Mouse (Mus musculus) cerebellum, adult 8-10 months (tissue): ENCODE data around the gene Adtrp.

Experiments used
- DNase-seq: peaks from one replicate; pipeline ENCODE4 v3.0.0; 2022

Adtrp gene

DNA sequence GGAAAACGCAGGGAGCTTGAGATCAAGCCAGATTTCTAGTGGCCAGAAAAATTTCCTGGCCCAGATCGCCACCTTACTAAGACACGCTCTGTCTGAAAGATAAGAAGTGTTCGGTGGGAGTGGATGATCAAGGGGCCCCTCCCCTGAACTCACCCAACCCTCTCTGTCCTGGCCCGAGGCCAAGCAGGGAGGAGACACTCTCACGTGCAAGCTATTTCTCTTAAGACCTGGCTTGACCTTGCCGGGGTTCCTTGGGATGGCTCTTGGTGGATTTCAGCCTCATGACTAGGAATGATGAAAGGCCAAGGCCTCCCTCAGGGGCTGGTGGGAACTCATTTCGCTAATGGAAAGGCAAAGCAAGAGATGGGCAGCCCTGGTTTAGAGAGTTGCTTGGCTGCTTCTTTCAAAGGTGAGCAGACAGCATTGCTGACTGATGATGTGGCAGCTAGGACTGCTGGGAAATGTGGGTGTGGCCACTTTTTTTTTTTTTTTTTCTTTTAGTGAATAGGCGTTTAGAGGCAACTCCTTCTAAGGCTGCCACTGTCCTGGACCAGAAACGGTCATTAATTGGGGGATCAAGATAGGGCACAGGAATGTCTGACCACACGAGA is at the start of gene Adtrp:
Gene Adtrp (minus strand): TSS at position 169 of the 611 bp plus-strand sequence.
- no peak for DNase-seq

DNA sequence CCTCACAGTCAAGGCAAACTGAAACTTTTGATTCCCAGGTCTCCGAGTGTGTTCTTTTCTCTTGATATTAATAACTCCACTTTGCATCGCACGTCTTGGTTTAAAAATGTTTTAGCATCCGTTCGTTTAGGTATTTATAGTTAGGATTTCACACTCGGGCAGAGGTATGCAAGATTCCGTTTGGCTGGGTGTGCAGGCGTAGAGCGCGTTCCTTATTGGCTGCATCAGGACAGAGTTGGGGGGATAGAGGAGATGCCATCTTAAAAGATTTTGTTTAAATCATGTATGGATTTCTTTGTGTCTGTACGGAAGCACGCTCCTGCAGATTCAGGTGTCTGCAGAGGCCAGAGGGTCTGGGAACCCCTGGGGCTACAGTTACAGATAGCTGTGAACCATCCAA is 44.5 kb upstream of the Adtrp start:
- no peak for DNase-seq

- DNase-seq: no peak
These were observed 43.1 kb upstream of the Adtrp start for GRCm38 (mm10) chr13:41890618-41891017.

GRCm38 (mm10) chr13:41890111-41890600 is 42.7 kb upstream of the Adtrp start:
- DNase-seq: no peak

DNA sequence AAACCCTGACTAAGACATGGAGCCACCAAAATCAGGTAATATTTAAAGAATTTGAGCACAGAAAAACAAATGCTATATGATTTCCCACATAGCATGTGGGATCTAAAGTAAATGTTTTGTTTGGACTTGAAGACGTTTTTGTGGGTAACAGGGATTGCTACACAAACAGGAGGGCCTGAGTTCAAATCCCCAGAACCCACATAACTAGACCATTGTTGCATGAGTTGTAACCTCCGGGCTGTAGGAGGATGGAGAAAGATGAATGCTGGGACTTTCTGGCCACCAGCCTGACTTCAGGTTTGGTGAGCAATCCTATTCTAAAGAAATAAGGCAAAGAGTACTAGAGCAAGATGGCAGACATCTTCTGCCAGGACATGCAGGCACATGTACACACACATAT is 41.2 kb upstream of the Adtrp start:
- DNase-seq: no peak

DNA sequence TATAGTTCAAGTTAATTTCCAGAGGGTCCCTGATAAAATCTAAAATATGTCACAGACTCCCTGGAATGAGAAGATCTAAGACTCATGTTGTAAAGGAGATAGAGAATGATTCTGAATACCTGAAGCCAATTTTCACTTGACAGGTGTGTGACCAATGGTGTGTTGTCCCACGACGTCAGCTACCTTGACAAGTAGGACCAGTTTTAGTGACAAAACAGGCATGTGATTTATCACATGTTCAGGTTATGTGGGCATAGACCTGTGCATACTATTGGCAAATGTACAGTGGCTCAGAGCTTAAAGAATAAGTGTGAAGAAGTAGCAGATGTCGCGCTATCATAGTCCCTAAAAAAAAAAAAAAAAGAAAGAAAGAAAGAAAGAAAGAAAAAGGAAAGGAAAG is 38.6 kb upstream of the Adtrp start:
- DNase-seq: no peak

DNA sequence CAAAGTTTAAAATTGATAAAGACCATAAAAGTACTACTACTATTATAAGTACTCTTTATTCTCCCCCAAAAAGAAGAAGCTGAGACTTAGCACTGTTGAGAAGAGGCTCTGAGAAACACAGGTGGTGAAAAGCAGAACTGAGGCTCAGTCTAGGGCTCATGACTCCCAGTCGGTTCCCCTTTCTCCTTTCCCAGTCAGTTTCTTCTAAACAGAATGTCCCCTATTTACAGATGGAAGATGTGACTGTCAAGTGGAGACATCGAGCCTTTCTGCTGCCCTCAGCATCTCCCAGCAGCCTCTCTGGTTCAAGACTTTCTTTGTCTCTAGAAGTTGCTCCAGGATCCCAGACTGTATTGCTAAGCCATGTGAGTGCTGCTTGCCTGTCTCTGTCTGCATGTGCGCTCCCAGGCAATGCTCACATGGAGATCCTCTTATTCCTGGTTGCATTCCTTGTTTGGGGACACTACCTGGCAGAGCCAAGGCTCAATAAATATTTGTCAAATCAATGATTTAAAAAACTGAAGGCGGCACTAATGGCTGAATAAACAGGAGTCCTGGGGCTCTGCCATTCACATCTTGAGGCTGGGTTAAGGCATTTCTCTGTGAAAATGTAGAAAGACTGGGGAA is 36.3 kb upstream of the Adtrp start:
- no peak for DNase-seq

- DNase-seq: no peak
These were observed 33.7 kb upstream of the Adtrp start for GRCm38 (mm10) chr13:41881201-41881600.

DNA sequence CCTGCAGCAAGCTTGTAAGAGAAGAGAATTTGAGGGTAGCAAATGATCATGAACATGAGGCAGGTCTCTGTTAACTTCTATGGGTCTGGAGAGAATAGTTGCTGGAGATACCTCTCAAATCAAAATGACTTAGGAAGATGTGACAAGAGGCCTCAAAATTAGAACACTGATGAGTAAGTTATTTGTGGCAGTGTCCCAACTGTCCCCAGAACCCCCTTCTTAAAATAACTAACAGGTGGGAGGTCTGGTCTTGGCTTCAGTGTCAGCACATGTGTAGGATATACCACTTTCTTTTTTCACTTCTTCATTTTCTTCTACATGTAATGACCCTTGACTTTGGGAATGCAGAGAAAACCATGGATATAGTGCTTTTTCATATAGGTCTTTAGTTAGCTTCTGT is 33.0 kb upstream of the Adtrp start:
- DNase-seq: no peak

GRCm38 (mm10) chr13:41872686-41873085 is 25.2 kb upstream of the Adtrp start:
- no peak for DNase-seq

- DNase-seq: no peak
These were observed 24.7 kb upstream of the Adtrp start for GRCm38 (mm10) chr13:41872161-41872562.

DNA sequence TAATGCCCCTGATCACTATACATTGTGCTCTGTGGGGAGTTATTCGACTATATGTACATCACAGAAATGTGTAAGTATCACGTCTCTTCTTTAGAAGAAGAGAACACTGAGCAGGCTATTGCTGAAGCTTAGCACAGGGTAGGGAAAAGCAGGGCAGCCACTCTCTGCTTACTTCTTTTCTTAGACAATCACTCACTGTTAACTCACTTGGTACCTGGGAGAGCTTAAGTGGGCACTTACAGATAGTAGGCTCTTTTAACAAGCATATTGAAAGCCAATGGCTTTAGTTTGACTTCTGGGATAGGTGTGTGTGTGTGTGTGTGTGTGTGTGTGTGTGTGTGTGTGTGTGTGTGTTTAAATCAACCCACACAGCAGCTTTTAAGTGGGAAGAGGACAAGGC is 20.0 kb upstream of the Adtrp start:
- DNase-seq: no peak

DNA sequence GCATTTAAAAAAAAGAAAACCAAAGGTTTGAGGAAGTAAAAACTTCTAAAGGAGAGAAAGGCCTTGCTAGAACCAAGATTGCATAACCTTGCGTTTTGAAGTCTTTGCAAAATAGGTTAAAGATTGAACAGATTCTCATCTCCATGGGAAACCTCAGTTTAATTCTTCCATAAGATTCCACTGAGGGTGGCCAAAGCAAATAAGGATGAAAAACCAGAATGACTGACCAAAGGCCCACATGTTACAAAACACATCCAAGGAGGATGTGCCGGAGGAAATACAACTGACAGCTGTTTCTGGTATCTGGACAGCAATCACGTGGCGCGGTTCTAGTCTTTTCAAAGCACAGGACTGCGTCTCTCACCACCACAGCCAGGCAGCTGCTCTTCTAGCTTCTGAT is 18.1 kb upstream of the Adtrp start:
- no peak for DNase-seq

- DNase-seq: no peak
These were observed 17.6 kb upstream of the Adtrp start for GRCm38 (mm10) chr13:41865071-41865470.

- no peak for DNase-seq
These were observed 13.3 kb upstream of the Adtrp start for GRCm38 (mm10) chr13:41860603-41861405.

GRCm38 (mm10) chr13:41855206-41856185 is 8.0 kb upstream of the Adtrp start:
- no peak for DNase-seq

DNA sequence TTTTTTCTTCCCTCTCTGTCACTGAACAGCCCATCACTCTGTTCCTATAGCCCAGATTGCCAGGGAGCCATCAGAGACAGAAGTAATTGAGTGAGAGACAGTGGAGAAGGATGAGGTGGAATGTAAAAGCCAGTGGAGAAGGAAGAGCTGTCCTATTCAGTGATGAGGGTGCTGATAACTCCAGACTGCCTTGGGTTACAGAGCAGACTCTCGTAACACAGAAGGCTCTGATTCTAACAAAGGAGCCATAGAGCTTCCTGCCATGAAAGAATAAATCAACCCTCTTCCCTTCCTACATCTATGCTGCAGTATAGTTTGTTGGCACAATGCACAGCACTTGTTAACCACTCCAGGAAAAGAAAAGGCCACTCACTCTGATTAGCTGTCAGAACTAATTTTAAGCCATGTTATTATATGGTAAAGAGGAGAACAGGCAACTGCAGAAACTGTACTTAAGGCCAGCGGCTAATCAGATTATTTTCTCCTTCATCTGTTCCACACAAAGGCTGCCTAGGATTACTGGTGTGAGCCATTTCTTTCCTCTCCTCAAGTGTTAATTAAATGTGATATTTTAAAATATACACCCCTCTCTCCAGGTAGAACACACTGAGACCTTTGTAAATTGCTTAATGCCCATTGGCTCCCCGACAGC is 3.4 kb upstream of the Adtrp start:
- no peak for DNase-seq

DNA sequence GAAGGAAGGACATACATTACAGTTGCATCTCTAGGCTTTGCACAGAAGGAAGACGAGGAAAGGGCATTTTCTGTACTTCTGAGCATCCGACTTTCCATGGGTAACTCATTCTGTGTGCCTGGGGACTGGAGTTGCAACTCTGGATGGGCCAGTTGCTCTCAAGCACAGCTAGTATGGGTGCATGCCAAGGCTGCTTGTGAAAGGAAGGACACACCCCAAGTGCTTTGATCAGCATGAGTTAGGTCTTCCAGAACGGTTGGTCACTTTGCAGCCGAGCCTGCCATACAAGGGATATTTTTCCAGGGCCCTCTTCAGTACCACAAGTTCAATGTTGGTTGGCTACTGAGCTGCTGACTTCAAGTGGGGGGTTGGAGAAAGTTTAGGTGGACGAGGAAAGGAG is 968 bp downstream of the Adtrp start:
- no peak for DNase-seq

GRCm38 (mm10) chr13:41845013-41845412 is 2.5 kb downstream of the Adtrp start:
- no peak for DNase-seq

- no peak for DNase-seq
These were observed 3.4 kb downstream of the Adtrp start for GRCm38 (mm10) chr13:41844071-41844470.

DNA sequence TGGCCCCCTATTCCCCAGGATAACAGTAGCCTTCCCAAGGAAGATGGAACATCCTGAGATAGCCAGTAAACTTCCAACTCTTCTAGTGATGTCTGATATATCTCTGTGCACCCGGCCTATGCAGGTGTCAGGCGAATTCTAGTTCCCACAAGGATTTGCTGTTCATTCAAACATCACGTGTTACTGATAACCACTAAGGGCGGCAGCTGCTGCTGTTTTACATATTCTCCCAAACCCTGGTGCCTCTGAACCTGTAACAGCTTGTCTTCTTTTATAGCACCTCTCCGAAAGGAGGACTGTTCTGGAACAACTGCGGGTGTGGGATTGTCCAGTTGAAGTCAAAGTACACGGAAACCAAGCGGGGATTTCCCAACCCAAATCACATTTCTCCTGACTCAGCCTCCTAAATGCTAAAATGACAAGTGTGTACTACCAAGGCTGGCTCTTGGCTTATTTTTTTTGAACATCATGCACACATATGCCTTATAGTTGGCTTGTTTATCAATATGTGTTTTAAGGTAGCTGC is 13.8 kb downstream of the Adtrp start:
- no peak for DNase-seq

GRCm38 (mm10) chr13:41828296-41828754 is 19.2 kb downstream of the Adtrp start:
- DNase-seq: no peak
